Mouse (Mus musculus): ENCODE measurements around the gene Xcl1. TPM values are rescaled to one million over a fixed set of nuclear protein-coding genes. Genes with fewer than 3 reads are reported as not detected.
"Not testable (repeated sequence)": the region's sequence is repeated elsewhere in the genome, so short reads cannot be mapped to it uniquely, and the experiment has no call there.

Gene Xcl1
- polyA plus RNA-seq (2016; fragmentation: Nextera tagmentation; extraction: Ambion mirVana), result not detected in 2 replicates

- no peak within 1 kb of the TSS for H3K27ac ChIP-seq
- peaks cover 3% of the 10 kb centered on the region; the same call in 1 of the 2 replicates for H3K4me1 ChIP-seq
- 58% methylated on average over 9 of the region's 9 CpGs for WGBS
- H3K36me3 ChIP-seq, result no peaks in the 10 kb centered on the region
- no peaks in the 10 kb centered on the region for H3K27me3 ChIP-seq (ENCODE audit: insufficient read depth, poor library complexity, severe bottlenecking)
- no peak within 1 kb of the TSS for H3K4me3 ChIP-seq
- DNase-seq (ENCODE audit: low spot score), result peak; percentile 47
- no peaks in the 10 kb centered on the region for H3K9me3 ChIP-seq
Observed at GRCm38 (mm10) chr1:164935477-164936044, at the start of gene Xcl1. Xcl1 (minus strand) TSS chr1:164935527.

GRCm38 (mm10) chr1:164984681-164985080 is 49.4 kb upstream of the Xcl1 start:
- not testable (repeated sequence) for H3K36me3 ChIP-seq; H3K4me3 ChIP-seq; H3K4me1 ChIP-seq; H3K27ac ChIP-seq; H3K9me3 ChIP-seq; H3K27me3 ChIP-seq (ENCODE audit: insufficient read depth, poor library complexity, severe bottlenecking); DNase-seq (ENCODE audit: low spot score)
- 80% methylated on average over 10 of the region's 10 CpGs for WGBS

GRCm38 (mm10) chr1:164977351-164977750 is 42.0 kb upstream of the Xcl1 start:
- no peaks in the 10 kb centered on the region for H3K4me1 ChIP-seq
- H3K36me3 ChIP-seq, result no peaks in the 10 kb centered on the region
- H3K27me3 ChIP-seq (ENCODE audit: insufficient read depth, poor library complexity, severe bottlenecking), result no peaks in the 10 kb centered on the region
- no peak overlapping the region for H3K4me3 ChIP-seq
- H3K9me3 ChIP-seq, result no peaks in the 10 kb centered on the region
- H3K27ac ChIP-seq, result no peak overlapping the region
- no peak for DNase-seq (ENCODE audit: low spot score)

GRCm38 (mm10) chr1:164975729-164976128 is 40.4 kb upstream of the Xcl1 start:
- no peaks in the 10 kb centered on the region for H3K9me3 ChIP-seq
- no peak for DNase-seq (ENCODE audit: low spot score)
- H3K4me3 ChIP-seq, result no peak overlapping the region
- H3K27ac ChIP-seq, result no peak overlapping the region
- WGBS, result 76% methylated on average over 7 of the region's 7 CpGs
- no peaks in the 10 kb centered on the region for H3K36me3 ChIP-seq
- H3K27me3 ChIP-seq (ENCODE audit: insufficient read depth, poor library complexity, severe bottlenecking), result no peaks in the 10 kb centered on the region
- no peaks in the 10 kb centered on the region for H3K4me1 ChIP-seq

GRCm38 (mm10) chr1:164975276-164975675 is 39.9 kb upstream of the Xcl1 start:
- DNase-seq (ENCODE audit: low spot score), result no peak
- no peak overlapping the region for H3K27ac ChIP-seq
- no peaks in the 10 kb centered on the region for H3K9me3 ChIP-seq
- no peak overlapping the region for H3K4me3 ChIP-seq
- WGBS, result 76% methylated on average over 3 of the region's 3 CpGs
- H3K27me3 ChIP-seq (ENCODE audit: insufficient read depth, poor library complexity, severe bottlenecking), result no peaks in the 10 kb centered on the region
- no peaks in the 10 kb centered on the region for H3K36me3 ChIP-seq
- H3K4me1 ChIP-seq, result no peaks in the 10 kb centered on the region

- DNase-seq (ENCODE audit: low spot score), result no peak
- no peaks in the 10 kb centered on the region for H3K9me3 ChIP-seq
- no peaks in the 10 kb centered on the region for H3K36me3 ChIP-seq
- no peak overlapping the region for H3K27ac ChIP-seq
- no peak overlapping the region for H3K4me3 ChIP-seq
- 48% methylated on average over 3 of the region's 3 CpGs for WGBS
- no peaks in the 10 kb centered on the region for H3K4me1 ChIP-seq
- H3K27me3 ChIP-seq (ENCODE audit: insufficient read depth, poor library complexity, severe bottlenecking), result no peaks in the 10 kb centered on the region
Observed at GRCm38 (mm10) chr1:164973790-164974189, 38.5 kb upstream of the Xcl1 start.

- H3K27me3 ChIP-seq (ENCODE audit: insufficient read depth, poor library complexity, severe bottlenecking), result no peaks in the 10 kb centered on the region
- no peak overlapping the region for H3K4me3 ChIP-seq
- DNase-seq (ENCODE audit: low spot score), result no peak
- H3K9me3 ChIP-seq, result no peaks in the 10 kb centered on the region
- no peak overlapping the region for H3K27ac ChIP-seq
- no peaks in the 10 kb centered on the region for H3K4me1 ChIP-seq
- no peaks in the 10 kb centered on the region for H3K36me3 ChIP-seq
- WGBS, result 93% methylated on average over 1 of the region's 1 CpGs
Observed at GRCm38 (mm10) chr1:164973341-164973740, 38.0 kb upstream of the Xcl1 start.

GRCm38 (mm10) chr1:164972744-164973143 is 37.4 kb upstream of the Xcl1 start:
- Histone ChIP-seq H3K27ac (no peak overlapping the region), H3K9me3 (no peaks in the 10 kb centered on the region), H3K27me3 (ENCODE audit: insufficient read depth, poor library complexity, severe bottlenecking) (no peaks in the 10 kb centered on the region), H3K4me3 (no peak overlapping the region), H3K36me3 (no peaks in the 10 kb centered on the region), H3K4me1 (no peaks in the 10 kb centered on the region)
- 83% methylated on average over 5 of the region's 5 CpGs for WGBS
- DNase-seq (ENCODE audit: low spot score), result no peak

- Histone ChIP-seq H3K9me3 (no peaks in the 10 kb centered on the region), H3K27me3 (ENCODE audit: insufficient read depth, poor library complexity, severe bottlenecking) (no peaks in the 10 kb centered on the region), H3K36me3 (no peaks in the 10 kb centered on the region), H3K4me1 (peaks cover 9% of the 10 kb centered on the region; the same call in 1 of the 2 replicates), H3K27ac (no peak overlapping the region), H3K4me3 (no peak overlapping the region)
- DNase-seq (ENCODE audit: low spot score), result no peak
- 39% methylated on average over 8 of the region's 8 CpGs for WGBS
Observed at GRCm38 (mm10) chr1:164966095-164966698, 30.9 kb upstream of the Xcl1 start.

GRCm38 (mm10) chr1:164960610-164961009 is 25.3 kb upstream of the Xcl1 start:
- H3K4me3 ChIP-seq, result no peak overlapping the region
- no peaks in the 10 kb centered on the region for H3K36me3 ChIP-seq
- peaks cover 9% of the 10 kb centered on the region; the same call in 1 of the 2 replicates for H3K4me1 ChIP-seq
- no peaks in the 10 kb centered on the region for H3K27me3 ChIP-seq (ENCODE audit: insufficient read depth, poor library complexity, severe bottlenecking)
- DNase-seq (ENCODE audit: low spot score), result no peak
- no peaks in the 10 kb centered on the region for H3K9me3 ChIP-seq
- H3K27ac ChIP-seq, result no peak overlapping the region
- WGBS, result 51% methylated on average over 2 of the region's 2 CpGs

GRCm38 (mm10) chr1:164959787-164960385 is 24.6 kb upstream of the Xcl1 start:
- H3K4me1 ChIP-seq, result peaks cover 9% of the 10 kb centered on the region; the same call in 1 of the 2 replicates
- no peaks in the 10 kb centered on the region for H3K9me3 ChIP-seq
- no peak for DNase-seq (ENCODE audit: low spot score)
- no peaks in the 10 kb centered on the region for H3K36me3 ChIP-seq
- no peak overlapping the region for H3K4me3 ChIP-seq
- 69% methylated on average over 11 of the region's 11 CpGs for WGBS
- H3K27ac ChIP-seq, result no peak overlapping the region
- no peaks in the 10 kb centered on the region for H3K27me3 ChIP-seq (ENCODE audit: insufficient read depth, poor library complexity, severe bottlenecking)

GRCm38 (mm10) chr1:164959160-164959559 is 23.8 kb upstream of the Xcl1 start:
- H3K9me3 ChIP-seq, result no peaks in the 10 kb centered on the region
- H3K4me3 ChIP-seq, result no peak overlapping the region
- no peaks in the 10 kb centered on the region for H3K27me3 ChIP-seq (ENCODE audit: insufficient read depth, poor library complexity, severe bottlenecking)
- no peaks in the 10 kb centered on the region for H3K36me3 ChIP-seq
- peaks cover 9% of the 10 kb centered on the region; the same call in 1 of the 2 replicates for H3K4me1 ChIP-seq
- no peak for DNase-seq (ENCODE audit: low spot score)
- no peak overlapping the region for H3K27ac ChIP-seq
- WGBS, result 55% methylated on average over 3 of the region's 3 CpGs

GRCm38 (mm10) chr1:164957974-164958373 is 22.6 kb upstream of the Xcl1 start:
- DNase-seq (ENCODE audit: low spot score), result no peak
- no peak overlapping the region for H3K4me3 ChIP-seq
- peaks cover 9% of the 10 kb centered on the region; the same call in 1 of the 2 replicates for H3K4me1 ChIP-seq
- 88% methylated on average over 3 of the region's 3 CpGs for WGBS
- H3K27ac ChIP-seq, result no peak overlapping the region
- no peaks in the 10 kb centered on the region for H3K27me3 ChIP-seq (ENCODE audit: insufficient read depth, poor library complexity, severe bottlenecking)
- H3K9me3 ChIP-seq, result no peaks in the 10 kb centered on the region
- no peaks in the 10 kb centered on the region for H3K36me3 ChIP-seq

All from heart, embryonic 10.5 days (tissue).